Mouse (Mus musculus): ENCODE data around the gene Tmem41b.
A peak's percentile ranks its signal among the peaks of the same experiment; 100 is the strongest.
"Not testable (repeated sequence)": the region's sequence is repeated elsewhere in the genome, so short reads cannot be mapped to it uniquely, and the experiment has no call there.

Tmem41b gene

GRCm38 (mm10) chr7:109986775-109987174, at the start of gene Tmem41b:
Gene Tmem41b (minus strand): TSS chr7:109986929.
- DNase-seq, result peak in 1 of 2 experiments; percentile 18

- no peak for DNase-seq
Observed at GRCm38 (mm10) chr7:110030342-110030741, 43.6 kb upstream of the Tmem41b start.

- no peak for DNase-seq
Observed at GRCm38 (mm10) chr7:110028826-110029225, 42.1 kb upstream of the Tmem41b start.

- DNase-seq, result no peak
Observed at GRCm38 (mm10) chr7:110026594-110026993, 39.9 kb upstream of the Tmem41b start.

GRCm38 (mm10) chr7:110023553-110023952, 36.8 kb upstream of the Tmem41b start:
- no peak for DNase-seq

GRCm38 (mm10) chr7:110018631-110019482, 32.1 kb upstream of the Tmem41b start:
- peak; percentile 57 to 65 for DNase-seq

GRCm38 (mm10) chr7:110018117-110018630, 31.4 kb upstream of the Tmem41b start, which contains the start of gene Ipo7:
Gene Ipo7 (plus strand): TSS chr7:110018274.
- peak; percentile 94 to 95 for DNase-seq

GRCm38 (mm10) chr7:110014272-110014671, 27.5 kb upstream of the Tmem41b start:
- DNase-seq, result no peak

GRCm38 (mm10) chr7:110011417-110011816, 24.7 kb upstream of the Tmem41b start:
- DNase-seq, result no peak

- DNase-seq, result no peak
Observed at GRCm38 (mm10) chr7:110009084-110009483, 22.4 kb upstream of the Tmem41b start.

GRCm38 (mm10) chr7:110008513-110008912, 21.8 kb upstream of the Tmem41b start:
- DNase-seq, result no peak

GRCm38 (mm10) chr7:110006471-110007195, 19.9 kb upstream of the Tmem41b start:
- DNase-seq, result no peak

GRCm38 (mm10) chr7:110005976-110006375, 19.2 kb upstream of the Tmem41b start:
- DNase-seq, result no peak

- peak; percentile 46 to 60 for DNase-seq
Observed at GRCm38 (mm10) chr7:110002968-110003367, 16.2 kb upstream of the Tmem41b start.

- no peak for DNase-seq
Observed at GRCm38 (mm10) chr7:110002092-110002491, 15.4 kb upstream of the Tmem41b start.

- no peak for DNase-seq
Observed at GRCm38 (mm10) chr7:109998388-109998787, 11.7 kb upstream of the Tmem41b start.

- peak; percentile 42 to 72 for DNase-seq
Observed at GRCm38 (mm10) chr7:109993157-109993959, 6.6 kb upstream of the Tmem41b start.

GRCm38 (mm10) chr7:109991286-109991685, 4.6 kb upstream of the Tmem41b start:
- DNase-seq, result no peak

- peak; percentile 100 for DNase-seq
Observed at GRCm38 (mm10) chr7:109986133-109986669, 528 bp downstream of the Tmem41b start.

GRCm38 (mm10) chr7:109985661-109986132, 1.0 kb downstream of the Tmem41b start:
- no peak for DNase-seq

GRCm38 (mm10) chr7:109984608-109985007, 2.1 kb downstream of the Tmem41b start:
- not testable (repeated sequence) for DNase-seq

- not testable (repeated sequence) for DNase-seq
Observed at GRCm38 (mm10) chr7:109977131-109977530, 9.6 kb downstream of the Tmem41b start.

Measured in lung, adult 18-20 months (tissue).